Mouse (Mus musculus) c-Kit-positive CD71-negative TER-119-negative erythroid progenitor cells, embryonic 14.5 days (primary cell): ENCODE data around the gene Rtn4rl1.

Source experiments
- DNase-seq: peaks from one replicate; pipeline ENCODE4 v3.0.0-alpha.2; 2013; ENCODE audit warnings: low read depth

Rtn4rl1 gene

DNA sequence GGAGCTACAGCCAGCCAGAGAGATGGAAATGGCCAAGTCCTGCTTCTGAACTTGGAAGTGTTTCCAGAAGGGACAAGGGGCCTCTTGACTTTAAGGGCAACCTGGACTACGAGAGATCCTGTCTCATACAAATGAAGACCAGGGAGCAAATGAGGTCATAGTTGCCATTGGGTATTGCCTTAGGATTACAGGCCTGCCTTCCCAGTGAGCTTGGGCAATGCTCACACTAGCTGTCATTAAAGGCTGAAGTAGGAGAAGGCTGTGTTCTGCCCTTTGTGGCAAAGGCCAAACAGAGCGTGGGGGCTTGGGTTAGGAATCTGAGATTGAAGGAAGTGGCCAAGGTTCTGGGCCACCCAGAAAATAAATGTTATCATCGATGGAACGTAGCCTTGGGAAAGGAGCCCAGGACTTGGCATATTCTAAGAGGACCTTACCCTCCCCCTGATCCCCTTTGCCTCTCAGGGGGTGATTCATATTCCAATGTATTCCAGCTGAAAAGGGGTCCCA, 57.5 kb downstream of the Rtn4rl1 start:
- no peak for DNase-seq

- no peak for DNase-seq
Observed at GRCm38 (mm10) chr11:75251557-75252070, 58.0 kb downstream of the Rtn4rl1 start.

GRCm38 (mm10) chr11:75254252-75254912, 60.8 kb downstream of the Rtn4rl1 start:
- peak; percentile 51 for DNase-seq

DNA sequence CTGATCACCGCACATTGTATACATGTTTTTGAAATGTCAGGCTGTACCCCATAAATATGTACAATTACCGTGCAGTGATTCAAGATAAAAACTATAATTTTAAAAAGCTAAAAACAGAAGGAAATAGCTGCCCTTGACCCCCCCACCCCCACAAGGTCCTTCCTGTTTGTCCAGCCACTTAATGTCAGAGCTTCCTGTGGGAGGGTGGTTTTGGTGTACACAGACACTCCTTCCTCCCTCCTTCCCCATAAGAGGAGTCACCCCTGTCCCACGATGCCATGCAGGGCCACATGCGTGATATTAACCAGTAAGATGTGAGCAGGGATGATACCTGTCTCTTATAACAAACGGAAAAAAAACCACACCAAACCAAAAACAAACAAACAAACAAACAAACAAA, 61.7 kb downstream of the Rtn4rl1 start:
- DNase-seq: no peak

DNA sequence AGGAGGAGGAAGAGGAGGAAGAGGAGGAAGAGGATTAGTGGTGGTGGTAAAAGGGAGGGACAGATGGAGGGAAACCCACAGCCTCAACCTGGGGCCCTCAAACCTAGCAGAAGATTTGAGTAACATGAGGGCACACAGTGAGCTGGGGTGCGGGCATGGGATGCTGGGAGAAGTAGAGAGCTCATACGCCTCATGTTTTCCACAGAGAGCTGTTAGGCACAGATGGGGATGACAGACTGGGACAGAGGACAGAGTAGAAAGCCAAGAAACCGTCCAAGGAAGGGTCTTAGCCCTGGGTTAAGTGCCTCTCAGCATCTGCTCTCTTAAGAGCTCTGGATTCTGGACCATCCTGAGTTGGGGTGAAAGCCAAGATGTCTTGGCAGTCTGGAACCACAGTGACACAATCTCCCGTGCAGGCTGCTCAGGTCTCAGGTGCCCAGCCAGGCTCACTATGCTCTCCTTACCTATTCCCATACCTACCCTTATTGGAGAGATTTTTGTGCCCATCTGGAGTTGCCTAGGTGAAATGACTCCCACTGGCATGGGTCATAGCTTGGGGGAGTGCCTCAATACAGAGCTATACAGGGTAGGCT, 63.6 kb downstream of the Rtn4rl1 start:
- no peak for DNase-seq

GRCm38 (mm10) chr11:75259416-75259815, 65.8 kb downstream of the Rtn4rl1 start:
- DNase-seq: no peak

GRCm38 (mm10) chr11:75259996-75260561, 66.5 kb downstream of the Rtn4rl1 start:
- no peak for DNase-seq

- no peak for DNase-seq
Observed at GRCm38 (mm10) chr11:75261016-75261415, 67.4 kb downstream of the Rtn4rl1 start.

DNA sequence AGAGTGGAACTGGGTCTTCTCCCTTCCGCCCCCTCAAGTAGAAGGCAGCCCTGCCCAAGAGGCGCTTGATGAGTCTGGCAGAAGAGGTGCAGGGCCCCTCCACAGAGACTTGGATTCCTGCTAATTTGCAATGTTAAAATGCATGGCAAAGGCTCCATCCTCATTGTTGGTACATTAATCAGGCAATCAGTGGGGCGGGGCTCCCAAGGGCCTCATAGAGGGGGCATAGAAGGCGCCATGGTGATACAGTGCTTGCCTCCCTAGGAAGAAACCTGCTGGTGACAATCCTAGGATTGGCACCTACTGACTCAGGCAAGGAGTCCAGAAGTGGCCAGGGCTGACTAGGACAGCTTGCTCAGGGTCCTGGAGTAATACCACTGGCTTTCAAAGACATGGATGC, 68.1 kb downstream of the Rtn4rl1 start:
- DNase-seq: no peak

GRCm38 (mm10) chr11:75262181-75262580, 68.6 kb downstream of the Rtn4rl1 start:
- DNase-seq: no peak

DNA sequence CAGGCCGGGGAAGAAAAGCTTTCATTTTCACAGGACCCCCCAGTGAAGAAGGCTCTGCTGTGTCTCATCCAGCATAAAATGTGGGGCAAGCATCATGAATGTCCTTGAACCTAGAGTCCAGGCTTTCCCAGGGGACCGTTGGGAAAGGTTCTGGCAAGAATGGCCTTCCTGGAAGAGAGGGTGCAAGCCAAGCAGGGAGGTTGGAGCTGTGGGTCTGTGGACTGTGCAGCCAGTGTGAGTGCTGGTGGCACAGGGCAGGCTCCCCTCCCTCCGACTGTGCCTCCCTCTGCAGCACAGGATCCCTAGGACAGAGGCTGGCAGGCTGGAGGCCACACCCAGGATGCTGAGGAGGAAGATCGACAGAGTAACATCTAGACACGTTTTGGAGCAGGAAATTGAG, 69.2 kb downstream of the Rtn4rl1 start:
- DNase-seq: no peak

- DNase-seq: no peak
Observed at GRCm38 (mm10) chr11:75263274-75263963, 69.8 kb downstream of the Rtn4rl1 start.

DNA sequence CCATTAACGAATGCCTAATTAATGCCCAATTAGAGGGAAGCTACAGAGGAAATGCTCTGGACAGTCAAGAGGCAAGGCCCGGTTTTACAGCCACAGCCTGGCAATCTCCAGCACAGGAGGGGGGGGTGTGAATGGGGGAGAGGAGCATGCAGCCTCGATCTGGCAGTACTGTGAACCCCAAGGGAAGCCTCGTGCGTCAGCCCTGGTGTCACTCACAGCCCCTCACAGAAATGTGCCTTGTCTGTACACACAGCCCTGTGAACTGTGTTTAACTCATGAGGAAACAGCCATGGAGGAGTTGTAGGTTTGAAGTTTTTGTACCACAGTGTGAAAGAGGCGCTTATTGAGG, 70.4 kb downstream of the Rtn4rl1 start:
- no peak for DNase-seq

- DNase-seq: no peak
Observed at GRCm38 (mm10) chr11:75264550-75264949, 71.0 kb downstream of the Rtn4rl1 start.

DNA sequence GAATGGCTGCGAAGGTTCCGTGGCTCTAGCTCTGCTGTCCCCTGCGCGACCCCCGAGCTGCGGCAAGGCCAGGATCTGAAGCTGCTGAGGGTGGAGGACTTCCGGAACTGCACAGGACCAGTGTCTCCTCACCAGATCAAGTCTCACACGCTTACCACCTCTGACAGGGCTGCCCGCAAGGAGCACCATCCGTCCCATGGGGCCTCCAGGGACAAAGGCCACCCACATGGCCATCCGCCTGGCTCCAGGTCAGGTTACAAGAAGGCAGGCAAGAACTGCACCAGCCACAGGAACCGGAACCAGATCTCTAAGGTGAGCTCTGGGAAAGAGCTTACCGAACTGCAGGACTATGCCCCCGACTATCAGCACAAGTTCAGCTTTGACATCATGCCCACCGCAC, 72.0 kb downstream of the Rtn4rl1 start:
- no peak for DNase-seq

DNA sequence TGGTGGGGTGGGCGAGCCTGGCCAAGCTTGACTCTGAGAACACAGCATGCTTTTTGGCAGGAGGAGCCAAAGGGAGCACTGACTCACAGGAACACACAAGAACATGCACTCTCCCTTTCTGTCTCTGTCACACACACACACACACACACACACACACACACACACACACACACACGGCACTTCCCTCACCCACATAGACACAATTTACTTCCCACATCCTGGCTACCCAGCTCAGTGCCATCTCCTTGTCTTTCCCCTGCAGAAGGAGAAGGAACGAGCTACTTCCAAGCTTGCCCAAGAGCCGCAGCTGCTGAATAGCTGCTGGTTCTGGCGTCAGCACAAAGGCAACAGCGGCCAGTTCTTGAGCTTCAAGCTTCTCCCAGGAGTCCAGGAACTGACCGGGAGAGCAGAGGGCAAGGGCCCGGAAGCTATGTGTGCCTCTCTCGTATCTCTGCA, 74.3 kb downstream of the Rtn4rl1 start:
- DNase-seq: no peak

- DNase-seq: no peak
Observed at GRCm38 (mm10) chr11:75268492-75268891, 74.9 kb downstream of the Rtn4rl1 start.

DNA sequence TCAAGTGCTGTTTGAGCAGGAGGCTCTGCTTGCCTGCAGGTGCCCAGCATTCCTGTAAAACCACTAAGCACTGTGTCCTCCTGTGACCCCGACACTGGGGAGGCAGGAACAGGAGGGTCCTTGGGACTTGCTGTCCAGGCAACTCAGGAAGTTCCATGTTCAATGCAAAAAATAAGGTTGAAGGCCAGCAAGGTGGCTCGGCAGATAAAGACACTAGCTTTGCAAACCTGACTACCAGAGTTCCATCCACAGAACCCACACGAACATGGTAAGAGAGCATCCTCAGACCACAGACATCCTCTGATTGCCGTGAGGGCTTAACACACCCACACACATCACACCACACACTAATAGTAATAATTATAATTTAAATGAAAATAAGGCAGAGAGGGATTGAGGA, 75.6 kb downstream of the Rtn4rl1 start:
- DNase-seq: no peak

DNA sequence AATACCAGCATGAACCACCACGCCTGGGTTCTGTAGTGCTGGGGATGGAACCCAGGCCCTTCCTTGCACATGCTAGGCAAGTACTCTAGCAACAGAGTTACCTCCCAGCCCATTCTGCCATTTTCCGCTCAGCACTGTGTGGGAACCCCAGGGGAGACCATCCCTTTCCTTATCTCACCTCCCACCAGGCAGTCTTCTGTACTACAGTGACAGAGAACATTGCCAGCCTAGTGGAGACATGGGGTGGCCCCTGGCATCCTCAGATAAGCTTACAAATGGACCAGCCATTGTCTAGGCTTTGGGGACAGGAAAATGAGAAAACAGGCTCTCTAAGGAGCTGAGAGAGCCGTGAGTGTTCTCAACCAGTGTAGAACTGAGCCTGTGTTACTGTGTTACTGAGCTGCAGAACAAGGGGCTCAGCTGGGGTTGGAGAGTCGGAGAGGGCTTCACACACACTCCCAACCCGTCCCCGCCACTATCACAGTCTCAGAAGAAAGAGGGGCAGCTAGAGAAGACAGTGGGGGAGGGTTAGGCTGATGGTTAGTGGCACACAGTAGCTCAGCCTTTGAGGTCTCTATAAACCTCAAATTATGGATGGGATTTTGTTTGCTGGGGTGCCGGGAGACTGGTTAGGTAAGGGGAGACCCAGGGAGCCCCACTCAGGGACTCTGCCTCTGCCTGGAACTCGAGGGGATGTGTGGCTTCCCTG, 76.8 kb downstream of the Rtn4rl1 start:
- no peak for DNase-seq

- DNase-seq: no peak
Observed at GRCm38 (mm10) chr11:75270985-75271434, 77.4 kb downstream of the Rtn4rl1 start.

- no peak for DNase-seq
Observed at GRCm38 (mm10) chr11:75273466-75273865, 79.9 kb downstream of the Rtn4rl1 start.

- no peak for DNase-seq
Observed at GRCm38 (mm10) chr11:75275035-75275434, 81.5 kb downstream of the Rtn4rl1 start.
